Mouse (Mus musculus) CH12.LX (cell line): ENCODE data around the gene Tph1. TPM values are rescaled to one million over a fixed set of nuclear protein-coding genes. Genes with fewer than 3 reads are reported as not detected.

Experiments
- DNase-seq: peaks from one replicate; pipeline ENCODE4 v3.0.0-alpha.2; 2013; ENCODE audit errors: extremely low read depth
- H3K27ac ChIP-seq: 2 replicates; pipeline ENCODE4 v1.5.1; 2012; ENCODE audit warnings: low read depth, mild to moderate bottlenecking, control low read depth, moderate library complexity; ENCODE audit not compliant: insufficient read depth
- H3K27me3 ChIP-seq: replicated peaks from 2 replicates; pipeline ENCODE3; 2012; ENCODE audit warnings: inconsistent platforms
- H3K36me3 ChIP-seq, 2 experiments: replicated peaks in 1 of 2; 2 replicates each; pipeline versions ENCODE3 to v1.6.1; 2012; ENCODE audit warnings: inconsistent platforms in 1 of 2, low read length in 1 of 2, mild to moderate bottlenecking in 1 of 2, mixed read lengths in 1 of 2, moderate library complexity in 1 of 2; ENCODE audit not compliant: control insufficient read depth in 1 of 2, insufficient read depth in 1 of 2
- H3K4me1 ChIP-seq, 2 experiments: 2 replicates each; pipeline ENCODE4 v1.6.1; 2012; ENCODE audit warnings: inconsistent platforms in 1 of 2, moderate library complexity in 1 of 2; ENCODE audit not compliant: insufficient read depth in 2 of 2, control insufficient read depth in 1 of 2
- H3K4me2 ChIP-seq: 2 replicates; pipeline ENCODE4 v1.6.1; 2012; ENCODE audit warnings: low read depth, mild to moderate bottlenecking, control low read depth; ENCODE audit not compliant: poor library complexity, insufficient read depth, severe bottlenecking
- H3K4me3 ChIP-seq, 3 experiments: fragments of 150-350 bp in 1 of 3; sonication (generic) in 1 of 3; replicated peaks in 1 of 3; 2 replicates each; pipeline versions ENCODE3 to v1.5.1; 2011 to 2012; ENCODE audit warnings: low read depth in 2 of 3, low read length in 2 of 3, mild to moderate bottlenecking in 2 of 3, moderate library complexity in 2 of 3, control low read depth in 1 of 3, improper control_type of control experiment in 1 of 3, inconsistent platforms in 1 of 3, mixed read lengths in 1 of 3; ENCODE audit not compliant: poor library complexity in 1 of 3
- H3K79me2 ChIP-seq: replicated peaks from 2 replicates; pipeline ENCODE4 v1.6.1; 2012; ENCODE audit warnings: mild to moderate bottlenecking, moderate library complexity; ENCODE audit not compliant: control insufficient read depth, poor library complexity, insufficient read depth, severe bottlenecking; ENCODE audit errors: extremely low read depth
- H3K9ac ChIP-seq: 2 replicates; pipeline ENCODE4 v1.6.1; 2012; ENCODE audit warnings: low read depth, mild to moderate bottlenecking, control low read depth, moderate library complexity; ENCODE audit not compliant: insufficient read depth
- H3K9me3 ChIP-seq: replicated peaks from 2 replicates; pipeline ENCODE3; 2012; ENCODE audit warnings: low read length, inconsistent platforms, mixed read lengths
- BHLHE40 ChIP-seq: IDR thresholded peaks from 2 replicates; pipeline ENCODE4 v1.6.1; 2011; ENCODE audit warnings: mild to moderate bottlenecking, low read depth, low read length, improper control_type of control experiment
- CHD1 ChIP-seq: IDR thresholded peaks from 2 replicates; pipeline ENCODE4 v1.6.1; 2012; ENCODE audit warnings: low read depth, low read length, improper control_type of control experiment, inconsistent platforms
- CTCF ChIP-seq, 2 experiments: IDR thresholded peaks in 1 of 2; conservative IDR thresholded peaks in 1 of 2; 2 replicates each; pipeline ENCODE4 v1.5.1; 2011 to 2012; ENCODE audit warnings: low read depth in 2 of 2, low read length in 2 of 2, improper control_type of control experiment in 1 of 2, inconsistent platforms in 1 of 2, mild to moderate bottlenecking in 1 of 2, moderate library complexity in 1 of 2
- E2F4 ChIP-seq: IDR thresholded peaks from 2 replicates; pipeline ENCODE4 v1.6.1; 2011; ENCODE audit warnings: low read depth, low read length, improper control_type of control experiment; ENCODE audit not compliant: insufficient replicate concordance
- ETS1 ChIP-seq: conservative IDR thresholded peaks from 2 replicates; pipeline ENCODE4 v1.6.1; 2012; ENCODE audit warnings: low read depth, mild to moderate bottlenecking, inconsistent platforms, low read length, improper control_type of control experiment, moderate library complexity
- HCFC1 ChIP-seq: IDR thresholded peaks from 2 replicates; pipeline ENCODE4 v1.6.1; 2012; ENCODE audit warnings: low read depth, mild to moderate bottlenecking, inconsistent platforms, low read length, improper control_type of control experiment
- IRF4 ChIP-seq: IDR thresholded peaks from 2 replicates; pipeline ENCODE4 v1.6.1; 2014; ENCODE audit warnings: low read depth, mild to moderate bottlenecking, inconsistent platforms, low read length, improper control_type of control experiment
- JUND ChIP-seq: conservative IDR thresholded peaks from 2 replicates; pipeline ENCODE4 v1.6.1; 2011; ENCODE audit warnings: low read depth, low read length, improper control_type of control experiment
- KAT2A ChIP-seq: IDR thresholded peaks from 2 replicates; pipeline ENCODE4 v1.6.1; 2012; ENCODE audit warnings: low read length, improper control_type of control experiment, inconsistent platforms; ENCODE audit not compliant: insufficient replicate concordance
- MAFK ChIP-seq: IDR thresholded peaks from 2 replicates; pipeline ENCODE4 v1.6.1; 2011; ENCODE audit warnings: low read length, improper control_type of control experiment; ENCODE audit not compliant: insufficient replicate concordance
- MAX ChIP-seq: IDR thresholded peaks from 2 replicates; pipeline ENCODE4 v1.6.1; 2011; ENCODE audit warnings: low read length, improper control_type of control experiment
- MYC ChIP-seq: IDR thresholded peaks from 2 replicates; pipeline ENCODE4 v1.6.1; 2011; ENCODE audit warnings: low read depth, mild to moderate bottlenecking, improper control_type of control experiment, low read length
- POLR2A ChIP-seq: IDR thresholded peaks from 2 replicates; pipeline ENCODE4 v1.6.1; 2011; ENCODE audit warnings: low read depth, mild to moderate bottlenecking, improper control_type of control experiment, low read length
- RAD21 ChIP-seq: IDR thresholded peaks from 2 replicates; pipeline ENCODE4 v1.6.1; 2011; ENCODE audit warnings: low read depth, mild to moderate bottlenecking, low read length, improper control_type of control experiment, moderate library complexity
- SMC3 ChIP-seq: IDR thresholded peaks from 2 replicates; pipeline ENCODE4 v1.6.1; 2011; ENCODE audit warnings: low read depth, low read length, improper control_type of control experiment
- TCF12 ChIP-seq: IDR thresholded peaks from 2 replicates; pipeline ENCODE4 v1.6.1; 2014; ENCODE audit warnings: low read depth, mild to moderate bottlenecking, inconsistent platforms, low read length, improper control_type of control experiment
- ZC3H11A ChIP-seq: IDR thresholded peaks from 2 replicates; pipeline ENCODE4 v1.6.1; 2012; ENCODE audit warnings: low read depth, mild to moderate bottlenecking, inconsistent platforms, low read length, improper control_type of control experiment
- dilution Hi-C: fragments of 300-500 bp; cut with MboI; formaldehyde crosslinking; loops from 2 replicates; pipeline ENCODE4 v1.14.3; 2020; ENCODE audit warnings: low sequenced_read_pairs; ENCODE audit not compliant: extremely low pct_unique_long_range_greater_than_20kb, extremely low pct_ligation_motif_present
- in situ Hi-C: fragments of 300-500 bp; cut with MboI; formaldehyde crosslinking; loops from 3 replicates; pipeline ENCODE4 v1.14.3; 2019; ENCODE audit warnings: low sequenced_read_pairs, low pct_ligation_motif_present, low pct_unique_long_range_greater_than_20kb, mixed read lengths
- polyA plus RNA-seq: library from polyadenylated mRNA; unstranded; fragments of >175 nt; gene quantifications from 2 replicates; pipeline ENCODE4 v1.2.1, GENCODE M21; 2012; ENCODE audit warnings: low read depth; ENCODE audit not compliant: insufficient read length
- total RNA-seq, 2 experiments: library from RNA; depleted of rRNA; stranded (reverse); fragments of 300-350 nt in 1 of 2; fragments of >200 nt in 1 of 2; gene quantifications; 2 replicates each; pipeline ENCODE4 v1.2.3; 2012 to 2014

The Tph1 gene
- total and polyA plus RNA-seq, 3 experiments, result 0.13 TPM; not detected in 2

DNA sequence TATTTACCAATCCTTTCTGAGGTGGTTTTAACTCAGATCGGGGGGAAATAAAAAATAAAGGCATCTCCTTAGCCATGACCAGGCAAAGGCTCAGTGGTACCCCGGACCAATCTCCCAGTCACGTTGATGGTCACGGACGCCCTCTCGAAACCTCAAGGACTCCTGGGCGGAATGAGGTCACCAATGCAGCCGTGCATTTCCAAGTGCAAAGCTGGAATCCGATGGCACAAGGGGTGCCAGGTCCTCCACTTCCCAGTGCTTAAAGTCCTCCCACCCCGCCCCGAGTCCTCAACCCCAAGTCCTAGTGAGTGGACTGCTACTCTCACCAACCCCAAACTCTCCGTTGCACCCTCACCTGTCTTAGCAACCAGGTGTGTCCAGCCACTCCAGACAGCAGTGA is 58.1 kb downstream of the Tph1 start:
- no peaks in the 10 kb centered on the region for H3K9me3 ChIP-seq
- no peak overlapping the region for H3K4me3 ChIP-seq
- dilution Hi-C loops (no loop called here), in situ Hi-C loops (no loop called here)
- no peak overlapping the region for H3K4me2 ChIP-seq
- H3K9ac ChIP-seq, result no peak overlapping the region
- H3K36me3 ChIP-seq, result peaks cover 14 to 70% of the 10 kb centered on the region in 2 experiments
- TF ChIP-seq ETS1 (no peak), IRF4 (no peak), KAT2A (no peak), E2F4 (no peak), CHD1 (no peak), JUND (no peak), MYC (no peak), POLR2A (no peak), HCFC1 (no peak), MAFK (no peak), TCF12 (no peak), RAD21 (no peak)
- no peaks in the 10 kb centered on the region for H3K79me2 ChIP-seq
- H3K27ac ChIP-seq, result no peak overlapping the region
- no peak for DNase-seq
- H3K4me1 ChIP-seq, result peaks cover 2 to 75% of the 10 kb centered on the region in 2 experiments; a peak in 2 of 4 replicates
- H3K27me3 ChIP-seq, result no peaks in the 10 kb centered on the region

DNA sequence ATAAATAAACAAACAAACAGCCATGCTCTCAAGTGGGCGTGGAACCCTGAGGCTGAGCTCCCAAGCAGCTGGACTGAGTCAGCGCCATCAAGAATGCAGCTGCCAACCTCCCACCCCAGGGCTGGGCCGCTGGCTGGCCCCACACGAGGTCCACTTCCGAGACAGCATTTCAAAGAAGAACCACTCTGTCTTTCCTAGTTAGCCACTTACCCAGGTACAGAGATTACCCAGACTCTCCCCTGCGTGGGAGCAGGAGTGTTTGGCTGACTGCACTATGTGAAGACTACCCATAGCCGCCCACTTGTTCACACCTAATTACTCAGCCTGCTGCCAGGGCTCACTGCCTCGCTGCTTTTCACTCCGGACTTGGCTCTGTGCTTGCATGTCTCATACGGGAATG is 59.2 kb downstream of the Tph1 start:
- dilution Hi-C loops, result no loop called here
- Histone ChIP-seq H3K4me2 (no peak overlapping the region), H3K36me3 (peaks cover 5 to 63% of the 10 kb centered on the region in 2 experiments)
- no peak for DNase-seq
- TF ChIP-seq BHLHE40 (no peak), CTCF (conservative IDR thresholded peaks at IDR 0.05 in 1 of 2, IDR thresholded peaks at IDR 0.05 in 1 of 2; ENCODE audit: low read depth in 2 of 2, low read length in 2 of 2) (no peak), ZC3H11A (no peak), MAX (no peak), KAT2A (no peak), SMC3 (no peak)
- TF ChIP-seq, all 38 proteins: peak for 0
- no peaks in the 10 kb centered on the region for H3K27me3 ChIP-seq
- H3K9me3 ChIP-seq, result no peaks in the 10 kb centered on the region
- in situ Hi-C loops, result no loop called here
- no peak overlapping the region for H3K9ac ChIP-seq
- peaks cover 5 to 77% of the 10 kb centered on the region in 2 experiments; a peak in 3 of 4 replicates for H3K4me1 ChIP-seq
- no peak overlapping the region for H3K27ac ChIP-seq
- no peaks in the 10 kb centered on the region for H3K79me2 ChIP-seq
- no peak overlapping the region for H3K4me3 ChIP-seq
